Mouse (Mus musculus) small intestine, adult 2 months (tissue): Measurements from ENCODE around the gene Setd7.
"Not testable (repeated sequence)": the region's sequence is repeated elsewhere in the genome, so short reads cannot be mapped to it uniquely, and the experiment has no call there.

Source experiments
- CTCF ChIP-seq: fragments of 200-500 bp; IDR thresholded peaks from 2 replicates; pipeline ENCODE4 v1.5.1; 2012; ENCODE audit warnings: low read depth, mild to moderate bottlenecking, control low read depth, inconsistent platforms, low read length, moderate library complexity, mixed read lengths; ENCODE audit not compliant: insufficient replicate concordance, insufficient read length; ENCODE audit errors: extremely low read depth
- POLR2A ChIP-seq: fragments of 200-500 bp; IDR thresholded peaks from 2 replicates; pipeline ENCODE4 v1.6.1; 2012; ENCODE audit warnings: low read depth, mild to moderate bottlenecking, control low read depth, inconsistent platforms, low read length, moderate library complexity

DNA sequence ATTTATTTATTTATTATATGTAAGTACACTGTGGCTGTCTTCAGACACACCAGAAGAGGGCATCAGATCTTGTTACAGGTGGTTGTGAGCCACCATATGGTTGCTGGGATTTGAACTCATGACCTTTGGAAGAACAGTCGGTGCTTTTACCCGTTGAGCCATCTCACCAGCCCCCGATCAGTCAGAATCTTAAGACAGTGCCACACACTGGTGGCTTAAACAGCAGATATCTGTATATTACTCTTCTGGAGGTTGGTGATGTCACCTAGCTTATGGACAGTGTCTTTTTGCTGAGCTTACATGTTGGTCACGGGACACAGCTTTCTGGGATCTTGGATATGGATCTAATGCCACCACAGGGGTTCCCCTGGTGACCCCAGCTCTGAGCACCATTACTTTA lies 18.6 kb upstream of the Setd7 start:
- not testable (repeated sequence) for TF ChIP-seq POLR2A, CTCF
